Mouse (Mus musculus) neural tube, embryonic 13.5 days (tissue): ENCODE measurements around the gene Lmo4. TPM values are rescaled to one million over a fixed set of nuclear protein-coding genes. Genes with fewer than 3 reads are reported as not detected.

Source experiments
- ATAC-seq: fragments of 200-750 bp; cut with Nextera tagmentation; 2 replicates; pipeline ENCODE4 v1.8.0; 2017; ENCODE audit warnings: low read depth, mild to moderate bottlenecking, moderate TSS enrichment, moderate library complexity
- H3K27ac ChIP-seq: fragments of 300-500 bp; sonication (generic); replicated peaks from 2 replicates; pipeline ENCODE4 v1.5.1; 2015; ENCODE audit warnings: moderate library complexity, mild to moderate bottlenecking, inconsistent platforms
- H3K27me3 ChIP-seq: fragments of 300-500 bp; sonication (generic); 2 replicates; pipeline ENCODE4 v1.6.1; 2015; ENCODE audit warnings: mild to moderate bottlenecking, inconsistent platforms
- H3K36me3 ChIP-seq: fragments of 300-500 bp; sonication (generic); 2 replicates; pipeline ENCODE4 v1.6.1; 2015; ENCODE audit warnings: mild to moderate bottlenecking, inconsistent platforms
- H3K4me1 ChIP-seq: fragments of 300-500 bp; sonication (generic); replicated peaks from 2 replicates; pipeline ENCODE4 v1.6.1; 2015; ENCODE audit warnings: inconsistent platforms
- H3K4me2 ChIP-seq: fragments of 300-500 bp; sonication (generic); 2 replicates; pipeline ENCODE4 v1.6.1; 2015; ENCODE audit warnings: inconsistent platforms, mild to moderate bottlenecking, moderate library complexity
- H3K4me3 ChIP-seq: fragments of 300-500 bp; sonication (generic); 2 replicates; pipeline ENCODE4 v1.5.1; 2015; ENCODE audit warnings: mild to moderate bottlenecking, inconsistent platforms
- H3K9ac ChIP-seq: fragments of 300-500 bp; sonication (generic); 2 replicates; pipeline ENCODE4 v1.6.1; 2015; ENCODE audit warnings: moderate library complexity, mild to moderate bottlenecking, inconsistent platforms
- H3K9me3 ChIP-seq: fragments of 300-500 bp; sonication (generic); 2 replicates; pipeline ENCODE4 v1.6.1; 2016; ENCODE audit warnings: inconsistent platforms
- WGBS: fragments of 180-500 bp; shearing (Covaris S2); methylation state at CpG from one replicate; pipeline ENCODE4 v1.1.7; 2015; 5-methylcytosine and 5-hydroxymethylcytosine counted together
- polyA plus RNA-seq: library from polyadenylated mRNA; unstranded; fragments of >200 nt; fragmentation: Nextera tagmentation; extraction: Ambion mirVana; gene quantifications from 2 replicates; pipeline ENCODE4 v1.2.1, GENCODE M21; 2015

Lmo4 gene
- polyA plus RNA-seq, 1 experiment from 2014 or later = 73.4 TPM

- Histone ChIP-seq H3K36me3 (peaks cover 5% of the 10 kb centered on the region; the same call in 1 of the 2 replicates), H3K4me3 (peak overlapping the region; percentile 90), H3K4me1 (peaks cover 62% of the 10 kb centered on the region), H3K4me2 (peak overlapping the region; percentile 86), H3K9me3 (no peaks in the 10 kb centered on the region), H3K27ac (peak overlapping the region; percentile 99), H3K9ac (peak overlapping the region; percentile 96), H3K27me3 (no peaks in the 10 kb centered on the region)
- ATAC-seq = no peak; the same call in 1 of the 2 replicates
- 0% methylated on average over 12 of the region's 14 CpGs for WGBS
Measured at GRCm38 (mm10) chr3:144202574-144203258, 2.3 kb downstream of the Lmo4 start.

GRCm38 (mm10) chr3:144201794-144202573, 3.0 kb downstream of the Lmo4 start:
- Histone ChIP-seq H3K4me2 (peak overlapping the region; percentile 86), H3K36me3 (peaks cover 5% of the 10 kb centered on the region; the same call in 1 of the 2 replicates), H3K9me3 (no peaks in the 10 kb centered on the region), H3K27me3 (no peaks in the 10 kb centered on the region), H3K4me1 (peaks cover 69% of the 10 kb centered on the region), H3K27ac (peak overlapping the region; percentile 99), H3K4me3 (peak overlapping the region; percentile 90), H3K9ac (peak overlapping the region; percentile 96)
- ATAC-seq = peak; percentile 7
- under 1% methylated on average over 57 of the region's 64 CpGs for WGBS

GRCm38 (mm10) chr3:144185327-144186152, 19.5 kb downstream of the Lmo4 start:
- Histone ChIP-seq H3K27ac (no peak overlapping the region), H3K4me1 (peaks cover 13% of the 10 kb centered on the region; the same call in 1 of the 2 replicates), H3K36me3 (peaks cover 32% of the 10 kb centered on the region), H3K4me3 (no peak overlapping the region), H3K9ac (no peak overlapping the region), H3K4me2 (no peak overlapping the region), H3K27me3 (no peaks in the 10 kb centered on the region), H3K9me3 (no peaks in the 10 kb centered on the region)
- WGBS = 67% methylated on average over 13 of the region's 13 CpGs
- no peak for ATAC-seq

GRCm38 (mm10) chr3:144184918-144185317, 20.1 kb downstream of the Lmo4 start:
- ATAC-seq = no peak
- no peak overlapping the region for H3K27ac ChIP-seq
- no peak overlapping the region for H3K4me3 ChIP-seq
- peaks cover 26% of the 10 kb centered on the region for H3K36me3 ChIP-seq
- no peaks in the 10 kb centered on the region for H3K9me3 ChIP-seq
- no peak overlapping the region for H3K9ac ChIP-seq
- H3K27me3 ChIP-seq = no peaks in the 10 kb centered on the region
- no peak overlapping the region for H3K4me2 ChIP-seq
- H3K4me1 ChIP-seq = peaks cover 13% of the 10 kb centered on the region; the same call in 1 of the 2 replicates
- WGBS = 87% methylated on average over 4 of the region's 4 CpGs

GRCm38 (mm10) chr3:144182229-144182628, 22.8 kb downstream of the Lmo4 start:
- Histone ChIP-seq H3K9me3 (no peaks in the 10 kb centered on the region), H3K4me3 (no peak overlapping the region), H3K9ac (no peak overlapping the region), H3K27ac (no peak overlapping the region), H3K4me1 (no peaks in the 10 kb centered on the region), H3K36me3 (peaks cover 2% of the 10 kb centered on the region), H3K27me3 (no peaks in the 10 kb centered on the region), H3K4me2 (no peak overlapping the region)
- no peak for ATAC-seq
- 73% methylated on average over 6 of the region's 6 CpGs for WGBS

GRCm38 (mm10) chr3:144178937-144179336, 26.1 kb downstream of the Lmo4 start:
- Histone ChIP-seq H3K9me3 (no peaks in the 10 kb centered on the region), H3K27me3 (no peaks in the 10 kb centered on the region), H3K4me2 (no peak overlapping the region), H3K27ac (no peak overlapping the region), H3K4me1 (peaks cover 11% of the 10 kb centered on the region), H3K4me3 (no peak overlapping the region), H3K36me3 (no peaks in the 10 kb centered on the region), H3K9ac (no peak overlapping the region)
- ATAC-seq = no peak
- 60% methylated on average over 3 of the region's 3 CpGs for WGBS

GRCm38 (mm10) chr3:144173866-144174588, 31.0 kb downstream of the Lmo4 start:
- Histone ChIP-seq H3K9ac (no peak overlapping the region), H3K4me2 (no peak overlapping the region), H3K27ac (0 out of 2 replicates have a peak overlapping the region, but pooled peaks have one; percentile 2), H3K27me3 (no peaks in the 10 kb centered on the region), H3K36me3 (no peaks in the 10 kb centered on the region), H3K9me3 (no peaks in the 10 kb centered on the region; the same call in 1 of the 2 replicates), H3K4me1 (peaks cover 20% of the 10 kb centered on the region), H3K4me3 (no peak overlapping the region)
- 45% methylated on average over 7 of the region's 7 CpGs for WGBS
- ATAC-seq = peak; percentile 71

GRCm38 (mm10) chr3:144173138-144173537, 31.9 kb downstream of the Lmo4 start:
- H3K36me3 ChIP-seq = no peaks in the 10 kb centered on the region
- H3K27ac ChIP-seq = 0 out of 2 replicates have a peak overlapping the region, but pooled peaks have one; percentile 2
- H3K4me3 ChIP-seq = no peak overlapping the region
- H3K9ac ChIP-seq = no peak overlapping the region
- H3K4me2 ChIP-seq = no peak overlapping the region
- no peaks in the 10 kb centered on the region; the same call in 1 of the 2 replicates for H3K9me3 ChIP-seq
- H3K4me1 ChIP-seq = peaks cover 20% of the 10 kb centered on the region
- peak; percentile 40; the same call in 1 of the 2 replicates for ATAC-seq
- 58% methylated on average over 11 of the region's 11 CpGs for WGBS
- no peaks in the 10 kb centered on the region for H3K27me3 ChIP-seq

- Histone ChIP-seq H3K27me3 (no peaks in the 10 kb centered on the region), H3K36me3 (no peaks in the 10 kb centered on the region), H3K9ac (no peak overlapping the region), H3K4me2 (no peak overlapping the region), H3K4me3 (no peak overlapping the region), H3K9me3 (no peaks in the 10 kb centered on the region; the same call in 1 of the 2 replicates), H3K27ac (no peak overlapping the region), H3K4me1 (peaks cover 20% of the 10 kb centered on the region)
- ATAC-seq = no peak
- WGBS = 78% methylated on average over 2 of the region's 2 CpGs
Measured at GRCm38 (mm10) chr3:144171749-144172148, 33.3 kb downstream of the Lmo4 start.

GRCm38 (mm10) chr3:144170539-144170938, 34.5 kb downstream of the Lmo4 start:
- ATAC-seq = no peak
- H3K36me3 ChIP-seq = no peaks in the 10 kb centered on the region
- 98% methylated on average over 2 of the region's 2 CpGs for WGBS

More at GRCm38 (mm10) chr3:144170539-144170938, 34.5 kb downstream of the Lmo4 start:
- H3K9ac ChIP-seq = no peak overlapping the region
- H3K27ac ChIP-seq = no peak overlapping the region
- no peak overlapping the region for H3K4me2 ChIP-seq
- no peaks in the 10 kb centered on the region; the same call in 1 of the 2 replicates for H3K9me3 ChIP-seq
- H3K4me1 ChIP-seq = peaks cover 20% of the 10 kb centered on the region
- no peak overlapping the region for H3K4me3 ChIP-seq
- H3K27me3 ChIP-seq = no peaks in the 10 kb centered on the region
